Mouse (Mus musculus): ENCODE measurements at regions not wholly inside any gene's neighbourhood (a gene's known extent, or its start where the extent isn't known, plus 50 kb on each side); places are given as distances from the start of the nearest gene placed in this dataset.
A peak's percentile ranks its signal among the peaks of the same experiment; 100 is the strongest.

- peak; percentile 47 for DNase-seq (ENCODE audit: low spot score)
Observed at GRCm38 (mm10) chr8:115428528-115429290, 278.9 kb downstream of the Maf start.

DNA sequence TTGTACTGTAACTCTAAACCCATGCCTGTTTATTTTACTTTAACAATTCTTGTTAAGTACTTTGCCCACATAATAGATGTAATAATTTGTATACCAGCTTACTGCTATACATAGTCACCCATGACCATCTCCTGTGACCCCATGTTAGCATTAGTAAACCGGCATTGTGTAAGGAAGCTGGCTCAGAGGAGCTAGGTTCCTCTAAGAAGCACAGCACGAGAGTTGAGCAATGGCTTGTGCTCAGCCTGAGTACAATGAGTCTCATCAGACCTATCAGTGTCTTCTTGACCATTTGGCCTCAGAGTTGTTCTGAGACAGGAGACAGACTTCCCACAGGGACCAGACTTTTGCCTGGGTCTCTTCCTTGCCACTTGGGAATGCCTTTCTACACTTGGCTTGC lies 279.6 kb downstream of the Maf start:
- DNase-seq (ENCODE audit: low spot score) = no peak

DNA sequence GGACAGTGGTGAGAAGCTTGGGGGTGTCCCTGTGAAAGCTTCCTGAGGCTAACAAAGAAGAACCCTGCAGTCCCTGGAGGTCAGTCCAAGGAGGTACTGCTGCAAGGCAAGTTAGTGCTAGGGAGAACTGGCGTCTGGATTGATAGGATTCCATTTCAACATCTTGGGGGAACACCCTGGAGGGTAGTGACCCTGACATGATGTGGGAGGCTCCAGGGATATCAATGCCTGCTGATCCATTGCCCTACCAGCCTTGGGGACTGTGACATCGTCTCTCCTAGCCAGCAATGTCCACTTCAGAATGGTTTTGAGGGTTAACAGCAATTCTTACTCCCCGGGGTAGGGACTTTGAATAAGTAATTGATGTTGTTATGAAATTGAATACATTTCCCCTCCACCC lies 280.1 kb downstream of the Maf start:
- DNase-seq (ENCODE audit: low spot score) = no peak

- no peak for DNase-seq (ENCODE audit: low spot score)
Observed at GRCm38 (mm10) chr8:115426543-115426942, 281.1 kb downstream of the Maf start.

GRCm38 (mm10) chr8:115425360-115425759 lies 282.2 kb downstream of the Maf start:
- DNase-seq (ENCODE audit: low spot score) = no peak

GRCm38 (mm10) chr8:115423682-115424081 lies 283.9 kb downstream of the Maf start:
- no peak for DNase-seq (ENCODE audit: low spot score)

GRCm38 (mm10) chr8:115423056-115423455 lies 284.5 kb downstream of the Maf start:
- no peak for DNase-seq (ENCODE audit: low spot score)

GRCm38 (mm10) chr8:115420536-115420935 lies 287.1 kb downstream of the Maf start:
- no peak for DNase-seq (ENCODE audit: low spot score)

DNA sequence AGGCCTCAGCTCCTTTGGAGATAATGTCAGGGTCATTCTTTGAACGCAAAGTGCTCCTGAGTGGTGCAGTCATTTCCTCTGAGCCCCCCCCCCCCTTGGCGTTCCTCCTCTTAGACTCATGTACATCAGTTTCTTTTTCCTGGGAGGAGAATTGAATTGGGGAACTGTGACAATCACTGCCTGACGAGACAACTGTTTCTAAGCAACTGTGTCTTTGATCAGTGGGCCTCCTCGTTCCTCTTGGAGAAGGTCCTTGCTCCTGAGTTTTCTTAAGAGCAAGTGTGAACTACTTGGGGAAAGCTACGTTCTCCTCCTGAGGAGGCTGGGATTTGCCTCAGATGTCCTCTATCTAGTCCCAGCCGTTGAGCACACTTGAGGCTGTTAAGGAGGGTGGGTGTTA lies 287.5 kb downstream of the Maf start:
- DNase-seq (ENCODE audit: low spot score) = no peak

DNA sequence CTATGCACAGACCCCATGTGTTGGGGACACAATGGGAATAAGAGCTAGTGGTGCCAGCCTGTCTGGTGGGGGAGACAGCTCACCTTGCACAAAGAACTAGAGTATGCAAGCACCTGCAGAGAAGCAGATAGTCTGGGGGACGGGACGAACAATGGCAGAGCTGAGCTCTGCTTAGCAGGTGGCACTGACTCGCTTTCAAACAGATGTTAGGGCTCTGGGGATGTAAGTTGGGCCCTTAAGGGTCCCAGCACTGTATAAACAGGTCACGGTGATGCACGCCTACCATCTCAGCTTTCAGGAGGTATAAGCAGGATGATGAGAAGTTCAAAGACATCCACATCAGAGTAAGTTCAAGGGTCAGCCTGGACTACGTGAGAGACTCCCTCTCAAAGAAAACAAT lies 289.5 kb downstream of the Maf start:
- no peak for DNase-seq (ENCODE audit: low spot score)

- no peak for DNase-seq (ENCODE audit: low spot score)
Observed at GRCm38 (mm10) chr8:115414061-115414473, 293.5 kb downstream of the Maf start.

DNA sequence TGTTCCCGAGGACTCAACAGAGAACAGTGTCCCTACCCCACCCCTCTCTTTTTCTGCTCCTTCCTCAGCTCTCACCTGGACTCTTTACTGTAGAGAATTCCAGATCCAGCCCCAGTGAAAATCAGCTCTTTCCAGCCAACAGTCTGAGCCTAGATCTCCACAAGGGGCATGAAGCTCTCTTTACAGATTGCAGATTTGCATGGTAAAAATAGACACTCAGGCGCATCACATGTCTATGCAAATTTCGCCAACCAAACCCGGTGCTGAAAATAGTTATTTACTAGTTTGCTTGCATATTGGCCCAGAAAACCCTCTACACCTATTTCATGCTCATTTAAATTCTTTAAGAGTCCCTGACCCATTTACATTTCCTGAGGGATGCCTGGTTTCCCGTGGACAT lies 295.8 kb downstream of the Maf start:
- DNase-seq (ENCODE audit: low spot score) = no peak

- no peak for DNase-seq (ENCODE audit: low spot score)
Observed at GRCm38 (mm10) chr8:115411061-115411460, 296.5 kb downstream of the Maf start.

DNA sequence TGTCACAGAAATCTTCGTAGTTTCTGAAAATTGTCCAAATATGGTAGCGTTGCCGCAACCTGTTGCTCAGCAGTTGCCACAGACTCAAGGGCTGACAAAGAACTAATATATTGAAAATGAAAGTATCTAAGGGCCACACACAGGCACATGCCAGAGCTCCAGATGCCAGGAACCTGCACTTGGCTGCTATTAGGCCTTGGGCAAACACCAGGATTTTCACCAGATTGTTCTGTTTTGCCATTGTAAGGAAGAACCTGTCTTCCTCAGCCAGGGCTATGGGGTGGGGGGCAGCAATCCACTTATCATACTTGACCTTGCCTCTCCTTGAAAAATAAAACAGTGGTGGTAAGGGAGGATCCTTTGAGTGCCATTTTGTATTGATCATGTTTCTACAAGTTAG lies 297.4 kb downstream of the Maf start:
- DNase-seq (ENCODE audit: low spot score) = no peak

DNA sequence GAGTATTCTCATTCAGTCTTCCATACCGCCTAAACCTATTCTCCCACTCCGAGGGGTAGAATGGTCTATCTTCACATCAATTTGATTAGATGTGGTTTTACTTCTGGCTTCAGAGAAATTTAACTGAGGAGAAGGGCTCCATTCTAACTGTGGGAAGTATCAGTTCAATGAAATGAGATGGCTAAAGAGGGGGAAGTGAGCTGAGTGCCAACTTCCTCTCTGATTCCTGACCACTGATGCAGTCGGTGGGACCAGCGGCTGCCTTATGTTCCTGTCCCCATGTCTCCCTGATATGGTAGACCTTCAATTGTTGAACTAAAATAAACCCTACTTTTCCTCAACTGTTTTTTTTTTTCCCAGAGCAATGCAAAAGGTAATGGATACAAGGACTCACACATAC lies 300.1 kb downstream of the Maf start:
- DNase-seq (ENCODE audit: low spot score) = no peak

DNA sequence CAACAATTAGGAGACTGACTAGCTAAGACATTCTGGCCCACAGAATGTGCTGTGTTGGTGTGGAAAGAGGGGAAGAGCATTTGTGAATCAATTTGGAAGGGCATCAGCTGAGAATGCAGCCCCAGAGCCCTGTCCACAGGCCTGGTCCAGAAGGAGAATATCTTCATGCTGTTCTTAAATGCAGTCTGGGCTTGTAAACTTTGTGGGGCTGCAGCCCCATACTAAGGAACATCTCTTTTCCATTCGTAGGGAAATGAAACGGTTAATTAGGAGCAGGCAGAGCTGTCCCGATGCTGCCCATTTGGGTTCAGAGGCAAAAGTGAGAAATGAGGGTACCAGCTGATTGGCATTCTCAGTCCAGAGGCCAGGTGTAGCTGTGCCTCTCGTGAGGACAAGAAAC lies 304.0 kb downstream of the Maf start:
- no peak for DNase-seq (ENCODE audit: low spot score)

DNA sequence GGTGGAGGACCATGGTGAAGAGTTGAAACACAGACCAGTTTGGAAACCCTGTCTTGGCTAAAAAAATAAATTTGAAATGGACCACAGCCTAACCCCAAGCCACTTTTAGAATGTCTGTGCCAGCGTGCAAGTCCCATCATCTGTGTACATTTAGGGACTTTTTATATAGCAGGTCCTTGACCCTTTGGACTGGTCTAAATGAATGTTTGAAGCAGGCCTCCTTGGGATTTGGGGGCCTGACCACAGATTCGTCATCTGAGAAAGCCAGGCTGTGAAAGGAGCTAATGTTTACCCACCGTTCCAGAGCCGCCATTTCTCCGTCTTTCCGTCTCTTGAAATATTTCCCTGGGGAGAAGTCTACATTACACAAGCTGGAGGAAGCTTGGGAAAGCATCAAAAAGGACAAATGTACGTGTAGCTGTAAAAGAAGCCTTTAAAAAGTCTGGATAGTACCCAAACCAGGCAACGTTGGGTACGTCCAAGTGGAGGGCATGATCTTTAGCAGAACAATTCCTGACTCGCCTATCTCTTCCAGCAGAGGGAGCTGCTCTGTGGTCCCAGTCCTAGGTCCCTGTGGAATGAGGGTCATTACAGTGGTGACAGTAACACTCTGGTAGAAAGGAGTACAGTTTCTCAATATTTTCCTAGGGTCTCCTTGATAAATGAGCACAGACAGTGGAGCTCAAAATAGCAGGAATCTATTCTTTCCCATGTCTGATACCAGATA lies 305.0 kb downstream of the Maf start:
- peak; percentile 62 for DNase-seq (ENCODE audit: low spot score)

All from gastrocnemius, adult 18-20 months (tissue).